Mouse (Mus musculus): ENCODE measurements at regions not wholly inside any gene's neighbourhood (a gene's known extent, or its start where the extent isn't known, plus 50 kb on each side); places are given as distances from the start of the nearest gene placed in this dataset.

DNA sequence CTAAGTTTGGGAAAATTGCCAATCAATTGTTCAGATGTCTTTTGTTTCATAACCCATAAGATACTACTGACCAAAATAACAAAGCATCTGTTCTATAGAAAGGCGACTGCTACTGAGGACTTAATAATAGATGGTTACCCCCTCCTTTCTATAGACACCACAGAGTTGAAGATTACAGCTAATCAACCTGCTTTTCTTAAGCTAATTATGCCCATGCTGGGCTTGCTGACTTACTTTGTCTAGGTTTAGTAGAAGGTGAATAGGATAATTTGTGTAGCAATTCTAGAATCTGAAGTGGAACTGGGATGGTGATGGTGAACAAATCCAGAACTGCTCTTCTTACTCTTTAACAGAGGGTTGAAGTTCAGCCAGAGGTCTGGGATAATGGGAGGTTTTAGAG lies 53.8 kb upstream of the Tbx18 start:
- no peak for DNase-seq

DNA sequence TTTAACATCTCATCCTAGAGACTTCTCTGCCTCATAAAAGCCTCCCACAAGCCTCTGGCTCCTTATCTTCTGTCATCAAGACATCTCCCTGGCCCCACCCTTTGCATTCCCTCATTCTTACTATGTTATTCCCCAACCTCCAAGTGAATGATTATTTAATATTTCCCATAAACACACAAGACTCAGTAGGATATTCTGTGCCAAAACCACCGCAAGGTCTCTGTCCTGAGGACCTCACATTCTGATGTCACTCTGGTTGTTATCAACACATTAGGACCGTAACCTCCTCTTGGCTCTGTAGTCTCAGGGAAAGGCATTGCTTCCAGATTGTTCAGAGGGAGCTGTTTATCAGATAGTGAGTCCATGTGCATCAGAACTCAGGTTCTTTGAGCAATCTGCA lies 80.7 kb upstream of the Tbx18 start:
- no peak for DNase-seq

DNA sequence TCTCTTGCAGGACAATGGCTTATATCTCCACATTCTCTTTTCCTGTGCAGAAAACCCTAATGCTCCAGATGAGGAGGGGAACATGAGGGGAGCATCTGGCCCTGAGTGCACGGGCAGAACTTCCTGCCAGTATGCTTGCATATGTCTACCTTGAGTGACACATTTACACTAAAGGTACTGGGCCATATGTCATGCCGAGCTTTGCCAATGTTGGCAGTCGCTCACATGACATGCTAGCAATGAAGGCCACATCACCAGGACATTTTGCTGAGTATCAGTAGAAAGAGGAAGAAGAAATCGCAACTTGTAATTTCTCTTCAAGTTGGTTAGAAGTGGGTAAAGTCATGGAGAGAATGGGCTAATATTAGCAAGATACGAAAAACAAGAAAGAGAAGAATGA lies 91.2 kb upstream of the Tbx18 start:
- DNase-seq = no peak

DNA sequence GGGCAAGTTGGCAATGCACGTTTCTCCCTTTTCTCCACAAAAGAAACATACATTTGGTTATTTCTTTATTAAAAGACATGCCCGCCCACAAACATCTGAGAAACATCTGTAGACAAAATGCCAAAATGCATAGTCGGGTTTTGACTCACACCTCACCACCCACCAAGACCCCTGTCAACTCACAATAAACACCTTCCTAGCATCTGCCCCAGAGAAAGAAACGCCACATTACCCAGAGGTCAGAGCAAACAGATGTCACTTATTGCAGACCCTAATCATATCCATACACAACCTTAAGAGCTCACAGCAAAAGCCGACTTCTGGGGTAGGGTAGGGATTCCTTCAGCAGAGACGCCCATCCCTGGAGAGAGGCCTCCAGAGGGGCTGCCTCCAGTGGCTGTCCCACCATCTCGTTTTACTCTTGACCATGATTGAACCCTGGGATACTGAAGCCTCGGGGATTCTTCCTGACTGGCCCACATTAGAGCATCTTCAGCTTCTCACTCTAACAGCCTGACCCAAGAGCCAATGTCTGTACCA lies 93.7 kb upstream of the Tbx18 start:
- DNase-seq = no peak

DNA sequence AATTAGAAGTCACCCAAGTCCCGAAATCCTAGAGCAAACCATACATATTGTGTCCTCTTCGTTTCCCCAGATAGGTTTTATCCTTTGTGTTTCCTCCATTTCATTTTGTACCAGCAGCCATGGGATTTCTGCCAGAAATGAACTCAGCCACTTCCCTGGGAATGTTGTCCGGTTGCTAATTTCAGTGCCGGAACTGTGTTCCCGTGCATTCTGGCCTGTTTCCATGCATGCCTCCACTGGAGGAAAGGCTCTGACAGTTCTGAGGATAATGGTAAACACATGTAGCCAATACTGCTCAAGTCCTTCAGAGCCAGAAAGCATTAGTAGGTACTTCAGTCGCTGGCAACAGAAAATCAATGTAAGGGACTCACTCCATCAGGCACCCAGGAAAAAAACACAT lies 112.8 kb upstream of the Tbx18 start:
- no peak for DNase-seq

DNA sequence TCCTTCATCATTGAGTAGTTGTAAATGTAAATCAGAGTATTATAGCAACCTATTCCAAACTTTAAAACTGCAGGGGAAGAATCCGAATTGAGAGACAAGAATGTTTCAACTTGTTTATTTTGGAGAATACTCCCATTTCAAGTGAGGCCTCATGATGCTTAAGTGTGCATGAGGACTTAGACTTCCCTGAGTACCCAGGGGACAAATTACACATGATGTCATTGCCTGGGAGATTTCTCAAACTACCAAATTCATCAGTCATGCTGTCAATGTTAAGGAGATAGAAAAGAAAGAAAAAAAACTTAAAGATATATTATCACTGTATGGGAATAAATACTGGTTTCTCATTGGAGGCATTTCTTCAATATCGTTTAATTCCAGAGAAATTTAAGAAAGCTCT lies 113.4 kb upstream of the Tbx18 start:
- DNase-seq = no peak

DNA sequence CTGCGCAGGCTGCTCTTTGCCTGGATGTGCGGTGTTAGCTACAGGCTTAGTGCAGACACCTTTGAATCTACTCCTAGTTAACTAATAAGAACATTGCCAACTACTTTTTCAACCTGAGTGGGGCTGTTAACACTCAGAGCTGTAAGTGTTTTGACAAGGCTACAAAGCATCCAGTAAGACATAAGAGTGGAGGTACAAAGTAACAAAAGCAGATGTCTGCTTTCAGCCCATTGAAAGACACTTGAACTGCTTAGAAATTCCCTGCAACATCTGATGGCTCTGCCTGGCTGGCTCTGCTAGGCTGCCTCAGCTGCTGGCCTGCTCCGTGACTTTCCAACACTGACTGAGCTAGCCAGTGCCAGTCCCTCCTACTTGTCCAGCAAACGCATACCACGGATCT lies 117.8 kb upstream of the Tbx18 start:
- DNase-seq = no peak

DNA sequence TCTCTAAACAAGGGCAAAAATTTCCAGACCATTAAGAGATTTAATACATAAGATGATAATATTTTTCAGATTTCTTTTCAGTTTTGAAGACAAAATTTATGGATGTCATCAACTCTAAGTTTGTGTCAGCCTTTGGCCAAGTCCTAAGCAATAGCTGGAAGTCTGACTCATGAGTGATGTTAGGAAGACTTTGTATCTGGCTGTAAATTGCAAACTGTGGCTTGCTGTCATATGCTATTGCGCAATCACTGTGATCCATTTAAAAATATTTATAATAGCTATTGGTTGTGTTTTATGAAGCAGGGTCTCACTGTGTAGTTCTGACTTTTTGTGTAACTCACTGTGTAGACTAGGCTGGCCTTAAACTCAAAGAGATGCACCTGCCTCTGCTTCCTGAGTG lies 119.1 kb upstream of the Tbx18 start:
- DNase-seq = no peak

DNA sequence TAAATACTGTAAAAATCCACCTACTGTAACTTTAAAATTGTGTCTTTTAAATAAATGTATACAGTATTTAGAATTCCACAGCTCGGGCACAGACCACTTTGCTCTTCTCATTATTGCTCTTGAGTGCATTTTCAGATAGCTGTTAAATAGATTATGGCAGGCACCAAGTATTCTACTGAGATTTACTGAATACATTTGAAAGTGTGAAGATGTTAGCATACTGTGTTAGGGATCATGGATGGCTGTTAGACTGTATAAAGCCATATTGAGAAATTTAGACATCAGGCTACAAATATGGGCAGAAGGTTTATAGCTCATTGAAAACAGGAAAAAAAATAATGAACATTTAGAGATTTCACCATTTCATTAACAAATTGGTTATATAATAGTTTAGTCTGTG lies 130.5 kb upstream of the Tbx18 start:
- DNase-seq = no peak

DNA sequence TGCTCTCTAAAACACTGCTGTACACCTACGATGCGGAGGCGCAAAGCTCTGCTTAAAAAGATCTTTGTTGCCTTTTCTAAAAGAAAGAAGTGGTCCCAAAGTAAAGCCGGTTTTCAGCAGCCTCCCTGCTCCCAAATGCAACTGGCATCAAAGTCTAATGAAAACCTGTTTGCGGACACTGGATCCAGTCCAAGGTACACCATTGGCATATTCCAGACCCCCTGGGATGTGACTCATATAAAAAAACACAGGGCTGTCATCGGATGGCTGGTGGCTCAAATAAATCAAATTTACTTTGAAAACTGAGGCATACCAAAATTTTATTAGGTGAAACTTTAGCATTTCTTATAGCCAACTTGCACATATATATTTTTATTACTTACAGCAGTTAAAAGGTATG lies 134.2 kb upstream of the Tbx18 start:
- no peak for DNase-seq

DNA sequence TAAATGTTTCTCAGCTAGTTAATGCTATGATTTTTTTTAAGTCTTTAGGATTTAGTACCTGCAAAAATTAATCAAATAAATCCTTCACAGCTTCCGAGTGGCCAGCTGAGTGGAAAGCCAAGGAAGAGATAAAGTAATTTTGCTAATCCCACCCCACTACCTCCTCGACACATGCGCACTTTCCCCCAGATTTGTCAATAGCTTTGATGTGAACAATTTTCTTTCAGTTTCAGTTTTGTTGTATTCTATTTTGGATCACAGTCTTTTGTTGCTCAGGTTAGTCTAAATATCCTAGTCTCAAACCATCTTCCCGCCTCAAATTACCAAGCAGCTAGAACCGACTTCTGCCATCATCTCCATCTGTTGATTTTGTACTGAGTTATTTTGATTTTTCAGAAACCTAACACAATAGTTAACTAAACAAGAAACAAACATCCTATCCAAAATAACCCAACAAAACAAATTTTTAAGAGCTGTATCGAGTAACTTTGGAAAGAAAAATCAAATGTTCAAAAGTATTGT lies 141.4 kb upstream of the Tbx18 start:
- DNase-seq = no peak

DNA sequence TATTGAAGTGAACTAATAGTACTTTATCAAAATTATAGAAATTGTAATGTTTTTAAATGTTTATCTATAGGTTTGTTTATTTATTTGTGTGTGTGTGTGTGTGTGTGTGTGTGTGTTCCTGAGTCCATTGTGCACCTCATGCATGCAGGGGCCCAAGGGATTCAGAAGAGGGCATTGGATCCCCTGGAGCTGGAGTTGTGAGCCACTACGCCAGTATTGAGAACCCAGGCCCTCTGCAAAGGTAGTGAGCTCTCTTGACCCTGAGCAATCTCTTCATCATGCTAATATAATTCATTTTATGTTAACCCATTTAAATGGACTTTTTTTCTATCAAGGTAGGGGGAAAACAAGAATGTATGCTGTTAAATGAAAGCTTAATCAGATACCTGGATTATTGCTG lies 151.5 kb upstream of the Tbx18 start:
- no peak for DNase-seq

DNA sequence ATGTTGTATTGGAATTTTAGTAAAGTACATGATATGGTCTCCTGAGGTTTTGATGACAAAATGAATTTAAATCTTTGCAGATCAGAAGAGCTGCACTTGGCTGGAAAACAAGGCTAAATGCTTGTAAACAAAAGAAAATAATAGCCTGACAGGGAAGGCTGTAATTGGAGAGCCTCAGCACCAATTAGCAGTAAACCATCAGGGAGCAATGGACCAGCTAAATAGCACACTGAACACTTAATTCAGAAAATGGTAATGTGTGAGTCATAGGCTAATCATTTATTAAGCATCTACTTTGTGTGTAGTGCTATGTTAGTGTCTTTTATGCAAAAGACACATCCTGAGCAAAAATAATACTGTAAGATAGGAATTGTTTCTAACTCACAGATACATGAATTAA lies 152.0 kb upstream of the Tbx18 start:
- no peak for DNase-seq

DNA sequence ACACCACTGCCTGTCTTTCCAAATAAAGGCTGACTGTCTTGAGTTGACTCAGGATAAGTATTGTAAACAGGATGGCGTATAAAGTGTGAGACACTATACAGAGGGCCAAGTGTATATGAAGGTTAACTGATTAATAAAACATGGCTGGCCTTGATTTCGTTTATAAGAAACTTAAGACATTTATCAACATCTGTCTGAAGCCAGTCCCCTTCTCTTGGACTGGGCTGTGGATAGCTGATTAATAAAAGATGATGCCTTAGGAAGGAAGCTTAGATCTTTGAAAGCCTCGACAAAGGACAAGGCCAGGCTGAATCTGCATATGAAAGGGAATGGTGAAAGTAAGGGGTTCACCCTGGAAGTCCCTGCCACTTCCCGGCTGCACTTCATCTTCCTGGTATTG lies 163.0 kb upstream of the Tbx18 start:
- no peak for DNase-seq

DNA sequence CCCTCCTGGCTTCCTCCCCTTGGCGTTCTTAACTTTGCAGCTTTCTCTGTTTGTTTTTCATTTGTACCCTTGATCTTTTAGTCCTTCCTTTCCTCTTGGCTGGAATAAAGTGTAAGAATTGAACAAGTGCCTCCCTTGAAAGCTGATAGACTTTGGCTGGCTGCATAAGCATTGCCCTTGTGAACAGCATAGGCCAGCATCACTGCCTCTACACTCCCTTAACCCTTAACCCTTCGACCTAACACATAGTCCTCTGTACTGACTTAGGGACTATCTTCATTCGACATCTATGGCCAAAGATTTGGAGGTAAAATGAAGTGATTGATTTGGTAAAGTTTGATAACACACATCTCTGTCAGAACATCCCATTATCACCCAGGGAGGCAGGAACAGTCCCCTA lies 163.5 kb upstream of the Tbx18 start:
- no peak for DNase-seq

DNA sequence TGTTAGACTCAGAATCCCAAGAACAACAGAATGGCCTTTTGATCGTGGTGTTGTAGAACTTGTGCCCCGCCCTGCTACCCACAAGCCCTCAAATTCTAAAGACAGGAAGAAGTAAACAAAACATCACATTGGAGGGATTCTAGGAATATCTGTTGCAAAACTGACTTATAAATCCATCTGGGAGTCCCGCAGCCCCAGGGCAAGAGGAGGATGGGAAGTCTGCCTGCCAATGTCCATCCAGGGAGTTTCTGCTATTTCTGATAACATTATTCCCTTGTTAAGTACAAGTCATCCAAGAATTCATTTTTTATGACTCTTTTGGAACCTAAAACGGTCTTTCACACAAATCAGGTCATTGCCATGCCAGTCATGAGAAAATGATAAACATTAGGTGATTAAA lies 164.5 kb upstream of the Tbx18 start:
- DNase-seq = no peak

DNA sequence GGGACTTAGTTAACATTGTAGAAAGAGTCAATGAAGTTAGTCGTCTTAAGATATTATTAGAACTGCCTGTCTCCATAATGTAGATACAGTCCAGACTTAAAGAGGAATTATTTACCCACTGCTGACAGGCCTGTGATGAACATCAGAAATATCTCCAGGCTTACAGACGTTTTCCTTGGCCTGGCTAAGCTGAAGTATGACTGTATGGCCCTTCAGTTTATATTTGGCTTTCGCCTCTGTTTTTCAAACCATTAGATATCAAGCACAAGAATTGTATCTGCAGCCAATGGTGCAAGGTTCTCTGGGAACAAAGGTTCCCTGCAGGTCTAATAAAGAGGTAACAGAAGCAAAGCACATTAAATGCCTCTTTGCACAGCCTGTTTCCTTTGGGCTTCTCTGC lies 166.3 kb upstream of the Tbx18 start:
- no peak for DNase-seq

DNA sequence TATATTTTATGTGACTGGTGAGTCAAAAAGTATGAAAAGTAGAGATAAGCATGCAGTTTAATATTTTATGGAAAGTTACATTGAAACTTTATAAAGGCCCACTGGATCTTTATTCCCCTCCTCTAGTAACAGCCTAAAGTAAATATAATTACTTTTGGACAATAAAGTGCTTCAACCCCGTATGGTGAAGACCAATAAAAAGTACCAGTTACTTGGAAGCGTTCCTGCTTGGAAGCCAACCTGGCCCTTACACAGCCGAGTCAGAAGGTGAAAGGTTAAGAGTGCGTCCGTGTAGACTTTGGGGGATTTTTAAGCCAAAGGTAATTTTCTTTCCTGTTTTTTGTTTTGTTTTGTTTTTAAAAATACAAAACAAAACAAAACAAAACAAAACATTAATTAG lies 168.3 kb upstream of the Tbx18 start:
- no peak for DNase-seq

DNA sequence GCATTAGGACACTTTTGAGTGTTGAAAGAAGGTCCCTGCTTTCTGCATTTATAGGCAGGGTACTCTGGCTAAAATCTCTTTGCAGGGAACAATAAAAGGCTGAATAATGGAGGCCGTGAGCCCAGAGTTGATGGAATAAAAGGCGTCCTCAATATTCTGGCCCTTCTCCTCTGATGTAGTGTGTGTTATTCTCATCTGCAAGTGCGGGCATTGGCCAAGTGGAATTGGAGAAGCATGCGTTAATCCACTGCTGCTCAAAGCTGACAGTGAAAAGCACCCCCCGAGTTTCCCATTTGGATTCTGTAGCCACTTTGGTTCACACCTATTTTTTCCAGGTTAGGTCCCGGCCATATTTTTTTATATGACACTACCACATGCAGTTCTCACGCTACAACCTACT lies 168.7 kb upstream of the Tbx18 start:
- DNase-seq = no peak

DNA sequence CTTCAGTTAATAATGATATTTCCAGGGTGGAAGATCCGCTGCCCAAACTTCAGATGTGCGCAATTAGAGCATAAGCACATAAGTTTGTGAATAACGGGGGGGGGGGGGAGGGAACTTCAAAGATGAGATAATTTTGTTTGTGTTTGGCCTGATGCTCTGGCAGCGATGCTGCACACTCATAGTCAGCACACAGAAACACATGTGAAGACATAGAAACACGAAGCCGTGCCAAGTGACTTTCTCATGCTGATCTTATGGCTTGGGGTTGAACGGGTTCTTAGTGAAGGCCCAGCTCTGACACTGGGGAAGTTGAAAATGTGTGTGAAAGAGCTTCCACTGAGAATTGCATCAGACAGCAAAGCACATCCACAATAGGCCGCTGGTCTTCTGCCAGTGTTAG lies 190.2 kb upstream of the Tbx18 start:
- DNase-seq = no peak

DNA sequence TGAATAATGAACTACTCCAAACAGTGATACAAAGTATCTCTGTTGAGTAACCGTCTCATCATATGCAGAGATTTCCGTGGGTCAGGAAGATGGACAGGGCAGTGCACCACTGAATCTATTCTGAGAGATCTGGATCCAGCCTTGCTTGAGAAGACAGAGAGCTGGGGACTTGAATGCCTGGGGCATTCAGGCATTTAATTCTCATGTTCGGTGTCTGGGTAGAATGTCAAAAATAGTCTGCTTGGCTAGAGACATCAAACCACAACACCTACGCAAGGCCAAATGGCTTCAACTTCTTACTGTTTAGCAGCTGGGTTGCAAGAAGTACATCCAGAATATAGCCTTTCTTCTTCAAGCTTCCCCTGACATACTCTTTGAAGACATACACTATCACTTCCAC lies 194.1 kb upstream of the Tbx18 start:
- DNase-seq = no peak

DNA sequence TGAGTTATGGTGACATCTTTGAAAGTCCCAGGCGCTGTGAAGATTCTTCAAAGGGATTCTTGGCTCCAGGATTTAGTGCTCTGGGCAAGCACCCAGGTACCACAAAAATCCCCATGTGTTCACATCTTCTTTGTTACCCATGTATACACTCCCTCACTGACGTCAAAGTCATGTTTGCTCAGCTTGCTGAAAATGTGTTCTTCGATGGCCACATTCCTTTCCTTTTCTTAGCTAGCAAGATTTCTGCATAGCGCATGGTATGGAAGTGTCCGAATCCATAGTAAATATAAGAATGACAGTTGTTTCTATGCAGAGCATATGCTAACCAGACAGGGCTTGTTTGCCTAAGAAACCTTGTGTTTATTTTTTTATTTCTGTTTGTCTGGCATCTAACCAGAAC lies 202.2 kb upstream of the Tbx18 start:
- no peak for DNase-seq

DNA sequence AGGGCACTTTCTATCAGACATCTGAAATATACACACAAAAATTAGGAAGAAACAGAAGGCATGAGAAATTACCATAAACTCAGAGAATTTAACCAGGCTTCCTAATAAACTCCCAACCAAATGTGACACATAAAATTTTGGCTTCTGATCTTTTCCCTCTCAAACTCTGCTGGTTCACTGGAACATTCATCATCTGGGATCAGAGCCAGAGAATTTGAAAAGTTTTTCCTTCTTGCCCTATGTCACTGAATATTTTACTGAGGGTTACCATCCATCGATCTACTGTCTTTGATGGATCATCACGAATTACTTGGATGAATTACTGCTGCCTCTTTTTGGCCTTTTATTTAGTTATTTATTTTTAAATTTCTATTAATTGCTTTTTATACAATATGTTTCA lies 221.4 kb upstream of the Tbx18 start:
- DNase-seq = no peak

DNA sequence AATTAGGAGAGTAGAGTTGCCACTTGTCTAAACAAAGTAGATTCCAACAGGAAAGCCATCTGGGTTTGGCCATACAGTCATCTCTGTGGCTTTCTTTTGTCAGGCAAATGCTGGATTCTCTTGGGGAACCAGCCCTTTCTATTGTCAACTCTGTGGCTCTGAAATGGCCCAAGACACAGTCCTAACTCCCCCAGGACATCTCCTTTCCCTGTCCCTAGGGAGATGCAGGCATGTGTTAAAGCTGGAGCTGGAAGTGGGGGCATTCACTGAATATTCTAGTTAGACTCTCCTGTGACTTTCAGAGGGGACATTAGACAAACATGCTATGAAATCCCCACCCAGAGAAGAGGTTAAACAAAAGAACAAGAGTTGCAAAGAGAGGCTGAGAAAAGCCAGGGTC lies 223.9 kb upstream of the Tbx18 start:
- no peak for DNase-seq

DNA sequence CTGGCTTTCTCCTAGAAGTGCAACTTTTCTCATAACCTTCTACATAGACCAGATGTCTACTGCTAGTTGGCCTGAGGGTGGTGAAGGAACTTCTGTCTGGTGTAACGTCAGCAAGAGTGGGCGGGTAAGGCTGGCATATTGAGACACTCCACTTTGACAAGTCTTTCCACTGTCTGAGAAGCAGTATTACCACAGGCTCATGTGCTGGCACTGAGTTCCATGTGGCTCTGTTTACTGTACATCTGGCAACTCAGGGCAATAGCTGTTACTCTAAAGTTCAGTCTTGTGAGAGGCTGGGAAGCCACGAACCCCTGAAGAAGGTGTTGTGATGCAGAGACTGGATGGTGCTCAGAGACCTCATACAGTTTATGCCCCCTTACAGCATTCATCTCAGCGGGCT lies 230.7 kb upstream of the Tbx18 start:
- DNase-seq = no peak

DNA sequence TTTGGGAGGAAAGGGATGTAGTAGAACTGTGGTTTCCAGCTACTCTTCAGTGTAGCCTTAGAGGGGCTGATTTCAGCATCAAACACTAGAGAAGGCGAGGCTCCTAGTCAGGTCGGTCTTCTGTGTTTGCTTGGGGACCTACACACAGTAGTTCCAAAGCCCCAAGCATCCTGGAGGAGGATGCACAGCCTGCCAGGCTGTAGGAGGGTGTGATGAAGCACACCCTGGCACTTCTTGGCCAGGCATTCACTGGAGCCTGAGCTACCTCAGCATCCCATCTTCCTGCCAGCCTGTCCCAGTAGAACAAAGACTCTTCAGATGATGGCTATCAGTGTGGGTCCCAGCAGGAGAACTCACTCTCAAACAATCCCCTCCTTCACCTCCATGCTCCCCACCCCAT lies 233.4 kb upstream of the Tbx18 start:
- DNase-seq = no peak
